Mouse (Mus musculus): ENCODE data around the gene Vps37b.

The Vps37b gene

DNA sequence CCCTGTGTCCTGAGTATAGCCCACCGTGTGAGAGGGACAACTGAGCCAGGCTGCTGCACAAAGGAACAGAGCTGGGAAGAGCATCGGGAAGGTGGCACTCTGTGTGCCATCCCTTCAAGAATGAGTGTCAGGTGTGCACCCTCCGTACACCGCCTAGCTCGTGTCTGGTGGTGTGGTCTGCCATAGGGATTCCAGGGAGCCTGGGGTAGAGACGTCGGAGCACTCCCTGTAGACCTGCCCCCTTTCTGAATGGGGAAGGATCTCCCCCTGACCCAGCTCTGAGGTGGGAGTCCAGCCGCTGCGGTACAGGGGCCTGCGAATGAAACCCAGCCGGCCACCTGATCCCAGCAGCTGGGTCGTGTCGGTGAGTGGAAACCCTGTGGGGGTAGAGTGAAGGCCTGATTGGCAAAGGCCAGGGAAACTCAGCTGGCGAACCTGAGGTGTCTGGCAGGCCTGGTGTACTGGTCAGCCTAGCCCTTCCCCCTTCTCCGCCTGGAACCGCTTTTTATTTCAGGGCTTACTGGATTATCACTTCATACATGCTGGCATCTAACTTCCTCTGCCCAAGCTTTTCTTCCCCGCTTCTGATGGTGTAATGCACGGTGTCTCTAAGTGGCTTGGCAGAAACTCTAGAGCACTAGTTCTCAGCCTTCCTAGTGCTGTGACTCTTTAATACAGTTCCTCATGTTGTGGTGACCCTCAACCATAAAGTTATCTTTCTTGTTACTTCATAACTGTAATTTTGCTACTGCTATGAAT, 52.7 kb downstream of the Vps37b start:
- DNase-seq (ENCODE audit: low read depth, low spot score), result no peak

DNA sequence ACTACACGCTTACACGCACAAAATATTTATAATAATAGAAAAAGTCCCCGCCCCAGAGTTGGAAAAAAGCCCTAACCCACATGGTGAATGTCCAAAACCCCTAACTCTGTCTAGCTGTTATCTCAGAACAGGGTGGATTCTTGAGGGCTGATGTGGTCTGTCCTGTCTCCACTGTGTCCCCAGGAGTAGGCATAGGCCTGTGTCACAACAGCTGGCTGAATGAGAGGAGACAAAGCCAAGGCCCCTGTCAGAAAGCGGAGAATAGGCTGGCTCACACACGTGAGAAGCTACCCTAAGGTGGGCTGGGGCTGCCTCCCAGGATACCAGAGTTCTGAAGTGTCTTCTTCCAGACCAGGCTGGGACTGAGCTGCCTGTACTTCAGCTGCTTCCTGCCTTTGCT, 53.9 kb downstream of the Vps37b start:
- no peak for DNase-seq (ENCODE audit: low read depth, low spot score)

DNA sequence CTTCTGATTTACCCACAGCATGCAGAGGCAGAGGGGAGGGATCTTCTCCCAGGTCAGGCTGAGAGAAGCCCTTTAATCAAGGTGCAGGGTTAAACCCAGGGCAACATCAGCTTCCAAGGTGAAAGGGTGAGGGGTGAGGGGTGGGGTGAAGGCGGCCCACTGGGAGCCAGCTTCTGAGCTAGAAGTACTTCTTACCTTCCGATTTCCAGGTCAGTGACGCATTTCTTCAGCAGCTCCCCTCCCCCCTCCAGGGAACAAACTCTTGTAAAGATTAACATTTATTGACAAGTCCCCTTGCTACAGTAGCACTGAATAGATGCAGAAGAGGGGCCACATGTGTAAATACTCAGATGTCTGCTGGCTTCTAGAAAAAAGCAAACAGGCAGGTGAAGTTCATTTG, 54.8 kb downstream of the Vps37b start:
- no peak for DNase-seq (ENCODE audit: low read depth, low spot score)

DNA sequence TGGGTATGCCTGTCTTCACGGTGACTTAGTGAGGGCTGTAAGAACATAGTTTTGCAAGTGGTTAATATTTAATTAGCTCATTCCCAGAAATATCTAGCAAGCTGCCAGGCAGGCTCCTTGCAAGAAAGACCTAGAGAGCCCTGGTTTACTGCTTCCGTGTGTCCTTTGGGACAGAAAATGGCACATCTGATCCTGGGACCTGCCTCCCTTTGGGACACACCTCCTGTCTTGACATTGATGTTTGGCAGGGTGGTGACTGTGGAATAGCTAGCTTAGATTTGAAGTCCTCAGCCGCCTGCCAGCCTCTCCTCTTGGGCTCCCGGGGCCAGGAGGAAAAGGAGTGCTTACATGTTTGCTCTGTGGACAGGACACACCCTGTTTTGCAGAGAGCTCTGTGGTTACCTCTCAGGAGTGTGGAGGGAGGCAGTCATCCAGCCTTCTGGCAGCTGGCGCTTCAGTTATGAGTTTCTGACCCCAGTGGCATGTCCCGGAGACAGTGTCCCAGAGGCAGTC, 56.3 kb downstream of the Vps37b start:
- no peak for DNase-seq (ENCODE audit: low read depth, low spot score)

DNA sequence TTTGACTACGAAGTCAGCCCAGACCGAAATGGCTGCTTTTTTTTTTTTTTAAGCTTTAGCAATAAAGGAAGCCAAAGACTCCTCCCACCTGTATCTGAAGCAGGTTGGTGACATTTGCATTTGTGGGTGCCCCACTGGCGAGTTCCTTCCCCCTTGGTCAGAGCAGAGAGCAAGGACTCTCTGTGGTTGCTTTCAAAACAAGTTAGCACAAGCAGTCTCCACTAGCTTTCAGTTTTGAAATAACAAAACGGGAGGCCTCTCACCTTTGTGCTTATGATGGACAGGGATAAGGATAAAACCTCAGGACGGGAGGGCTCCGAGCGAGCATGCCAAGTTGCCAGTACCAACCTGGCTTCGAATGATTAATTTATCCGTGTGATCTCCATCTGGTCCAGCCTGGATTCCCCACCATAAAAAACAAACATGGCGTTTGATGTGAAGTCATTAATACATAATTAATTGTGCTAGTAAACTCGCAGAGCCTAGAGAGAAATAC, 57.4 kb downstream of the Vps37b start:
- DNase-seq (ENCODE audit: low read depth, low spot score), result peak; percentile 91

DNA sequence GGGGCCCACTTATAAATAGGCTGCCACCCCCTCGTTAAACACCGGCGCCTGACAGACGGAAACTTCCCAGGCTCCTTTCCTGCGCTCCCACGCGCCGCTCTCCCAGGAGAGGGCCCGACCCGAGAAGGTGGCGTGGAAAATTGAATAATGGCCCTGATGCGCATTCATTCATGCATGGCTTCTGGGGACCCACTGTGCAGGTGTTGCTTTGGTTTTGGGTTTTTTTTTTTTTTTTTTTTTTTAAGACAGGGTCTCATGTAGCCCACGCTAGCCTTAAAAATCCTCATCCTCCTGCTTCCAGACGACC, 57.9 kb downstream of the Vps37b start:
- DNase-seq (ENCODE audit: low read depth, low spot score), result peak; percentile 71

DNA sequence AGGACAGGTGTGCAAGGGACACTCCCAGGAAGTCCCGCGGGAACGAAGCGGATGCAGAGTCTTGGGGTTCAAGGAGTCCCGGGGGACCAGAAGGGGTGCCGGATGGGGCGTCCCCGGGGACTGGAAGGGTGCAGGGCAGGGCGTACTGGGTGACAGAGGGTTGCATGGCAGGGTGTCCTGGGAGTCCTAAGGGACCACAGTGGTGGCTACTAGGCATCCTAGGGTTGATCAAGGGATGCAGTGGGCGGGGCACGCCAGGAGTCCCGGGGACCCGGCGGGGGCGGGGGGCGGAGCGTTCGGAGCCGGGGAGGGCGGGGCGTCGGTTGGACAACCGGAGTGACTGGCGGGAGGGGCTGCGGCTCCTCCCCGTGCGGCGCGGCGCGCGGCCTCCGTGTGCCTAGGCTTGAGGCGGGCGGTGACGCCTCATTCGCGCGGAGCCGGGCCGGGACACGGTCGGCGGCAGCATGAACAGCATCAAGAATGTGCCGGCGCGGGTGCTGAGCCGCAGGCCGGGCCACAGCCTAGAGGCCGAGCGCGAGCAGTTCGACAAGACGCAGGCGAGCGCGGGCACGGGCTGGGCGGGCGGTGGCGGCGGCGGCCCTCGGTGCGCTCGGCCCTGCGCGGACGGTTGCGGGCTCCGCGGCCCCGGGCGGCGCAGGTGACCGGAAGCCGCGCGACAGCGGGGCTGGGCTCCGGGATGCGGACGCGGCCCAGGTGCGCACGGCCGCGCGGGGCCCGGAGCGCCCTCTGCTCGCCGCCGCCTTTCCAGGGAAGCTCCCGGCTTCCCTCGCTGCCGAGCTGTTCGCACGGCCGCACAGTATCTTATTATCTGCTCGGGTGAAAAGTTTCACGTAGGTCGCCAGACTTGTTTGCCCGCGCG, 58.5 kb downstream of the Vps37b start, which contains the start of gene Hip1r:
TSS of gene Hip1r (plus strand) at position 330 of the 880 bp plus-strand sequence.
- peak; percentile 90 for DNase-seq (ENCODE audit: low read depth, low spot score)

DNA sequence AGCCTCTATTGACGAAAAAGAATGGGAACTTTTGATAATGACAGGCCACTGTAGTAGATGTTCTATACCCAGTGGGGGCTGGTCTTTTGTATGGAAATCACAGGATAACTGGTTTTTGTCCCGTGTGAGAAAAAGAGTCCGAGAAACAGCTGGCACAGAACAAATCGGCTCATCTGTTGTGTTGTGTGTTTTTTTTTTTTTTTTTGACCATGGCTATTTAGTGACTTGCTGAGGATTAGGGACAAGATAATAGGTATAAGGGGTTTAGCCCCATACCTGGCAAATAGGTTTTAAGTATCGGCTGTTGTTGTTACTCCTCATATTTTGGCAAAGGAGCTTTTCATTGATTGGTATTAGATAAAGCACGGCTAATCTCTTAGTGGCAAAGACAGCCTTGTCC, 59.6 kb downstream of the Vps37b start:
- no peak for DNase-seq (ENCODE audit: low read depth, low spot score)

DNA sequence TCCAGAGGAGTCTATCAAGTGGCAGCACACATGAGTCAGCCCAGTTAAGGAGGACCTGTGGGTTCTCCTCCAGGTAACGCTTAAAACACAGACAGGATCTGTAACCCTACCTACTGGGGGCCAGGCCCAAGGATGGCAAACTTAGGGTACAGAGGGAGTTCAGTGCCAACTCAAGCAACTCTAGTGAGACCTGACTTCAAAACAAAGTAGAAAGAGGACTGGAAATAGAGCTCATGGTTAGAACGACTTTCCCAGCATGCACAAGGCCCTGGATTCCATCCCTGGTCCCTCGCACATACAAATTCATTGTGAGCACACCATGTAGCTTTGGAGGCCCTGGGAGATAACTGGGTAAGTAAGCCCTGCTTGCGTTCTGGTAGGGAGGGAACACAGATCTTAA, 61.5 kb downstream of the Vps37b start:
- no peak for DNase-seq (ENCODE audit: low read depth, low spot score)

DNA sequence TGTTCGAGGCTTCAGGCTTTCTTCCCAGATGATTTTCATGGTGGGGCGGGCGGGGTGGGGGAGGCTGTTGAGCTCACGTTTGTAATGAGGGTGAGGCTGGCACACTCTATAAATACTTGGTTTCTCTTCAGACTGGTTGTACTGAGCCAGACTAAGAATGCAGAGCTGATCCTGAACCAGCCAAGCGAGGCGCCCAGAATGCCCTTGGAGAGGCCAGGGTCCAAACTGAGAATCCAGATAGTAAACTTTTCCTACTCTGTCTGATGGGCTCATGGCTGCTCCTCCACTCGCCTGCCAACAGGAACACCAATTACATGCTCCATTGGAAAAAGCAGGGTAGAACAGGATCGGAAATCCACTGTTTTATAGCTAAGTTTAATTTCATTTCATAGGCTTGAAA, 62.9 kb downstream of the Vps37b start:
- no peak for DNase-seq (ENCODE audit: low read depth, low spot score)

DNA sequence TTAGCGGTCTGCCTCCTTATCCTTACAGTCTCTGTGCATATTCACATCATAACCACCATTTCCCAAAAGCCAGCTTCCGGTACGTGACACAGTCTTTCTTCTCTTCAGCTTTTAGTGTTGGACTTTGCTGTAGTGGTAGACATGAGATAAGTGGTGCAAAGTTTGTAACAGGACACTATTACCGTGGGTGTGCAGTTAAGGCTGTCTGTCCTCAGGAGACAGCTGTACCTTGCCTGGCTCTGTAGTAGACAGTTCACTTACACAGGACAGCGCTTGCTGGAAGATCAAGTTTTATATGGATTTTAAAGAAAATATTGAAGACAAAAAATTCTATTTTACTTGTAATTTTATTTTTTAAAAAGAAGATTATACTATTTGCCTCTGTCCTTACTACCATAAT, 63.6 kb downstream of the Vps37b start:
- DNase-seq (ENCODE audit: low read depth, low spot score), result no peak

DNA sequence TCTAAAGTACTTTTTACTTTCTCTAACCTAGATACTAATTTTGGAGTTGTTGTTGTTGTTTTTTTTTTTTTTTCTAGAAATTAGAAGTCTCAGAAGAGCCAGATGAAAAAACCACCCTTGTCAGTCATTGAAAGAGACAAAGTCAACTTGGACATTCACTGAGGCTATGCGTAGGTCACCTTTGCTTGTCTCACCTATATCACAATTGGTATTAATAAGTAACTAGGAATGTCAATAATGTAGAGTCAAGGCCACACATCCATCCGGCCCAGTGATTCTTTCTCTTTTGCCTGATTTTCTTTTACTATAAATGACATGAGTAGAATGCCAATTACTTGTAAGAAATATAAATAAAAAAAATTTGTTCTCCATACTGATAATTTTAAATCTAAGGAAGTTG, 65.3 kb downstream of the Vps37b start:
- no peak for DNase-seq (ENCODE audit: low read depth, low spot score)

DNA sequence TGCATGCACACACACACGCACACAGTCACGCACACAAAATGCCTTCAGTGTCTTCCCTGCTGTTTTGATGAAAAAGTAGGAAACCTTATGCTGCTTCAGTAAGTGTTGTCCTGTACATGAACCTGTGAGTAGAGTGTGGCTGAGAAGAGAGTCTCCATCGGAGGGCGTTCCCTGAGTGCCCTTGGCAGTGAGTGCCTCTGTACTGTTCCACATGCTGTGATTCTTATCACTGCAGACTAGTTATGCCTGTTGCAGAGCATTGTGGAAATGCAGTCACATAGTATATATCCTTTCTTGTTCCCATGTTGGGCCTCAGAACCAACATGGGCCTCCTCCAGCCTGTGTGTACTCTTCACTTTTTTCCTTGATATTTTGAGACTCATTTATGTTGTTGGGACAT, 67.9 kb downstream of the Vps37b start:
- no peak for DNase-seq (ENCODE audit: low read depth, low spot score)

DNA sequence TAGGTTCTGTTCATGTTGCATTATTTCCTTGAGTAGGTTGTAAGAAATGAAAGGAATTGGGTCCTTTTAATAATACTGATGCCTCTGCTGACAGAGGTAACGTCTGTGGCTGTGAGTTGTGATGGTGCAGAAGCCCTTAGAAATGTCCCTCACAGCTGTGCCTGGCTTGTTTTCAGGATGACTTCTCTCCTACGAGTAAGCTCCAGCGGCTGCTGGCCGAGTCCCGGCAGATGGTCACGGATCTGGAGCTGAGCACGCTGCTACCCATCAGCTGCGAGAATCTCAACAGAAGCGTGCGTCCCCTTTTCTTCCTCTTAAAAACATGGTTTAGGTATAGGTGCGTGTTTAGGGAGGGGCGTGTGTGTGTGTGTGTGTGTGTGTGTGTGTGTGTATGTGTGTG, 71.0 kb downstream of the Vps37b start:
- DNase-seq (ENCODE audit: low read depth, low spot score), result no peak

DNA sequence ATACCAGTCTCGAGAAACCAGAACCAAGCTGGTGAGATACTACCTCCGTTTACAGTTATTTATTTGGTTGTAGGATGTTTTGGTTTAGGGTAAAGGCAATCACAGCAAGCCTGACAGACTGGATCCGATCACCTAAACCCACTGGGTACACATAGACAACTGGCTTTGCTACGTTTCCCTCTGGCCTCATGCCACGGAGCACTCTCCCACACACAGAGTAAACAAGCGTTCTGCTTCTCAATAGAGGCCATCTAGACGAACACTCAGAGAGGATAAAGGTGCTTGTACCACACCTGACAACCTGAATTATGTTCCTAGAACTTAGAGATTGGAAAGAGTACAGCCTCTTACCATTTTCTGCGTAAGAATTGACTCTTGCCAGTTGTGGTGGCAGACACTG, 71.9 kb downstream of the Vps37b start:
- no peak for DNase-seq (ENCODE audit: low read depth, low spot score)

DNA sequence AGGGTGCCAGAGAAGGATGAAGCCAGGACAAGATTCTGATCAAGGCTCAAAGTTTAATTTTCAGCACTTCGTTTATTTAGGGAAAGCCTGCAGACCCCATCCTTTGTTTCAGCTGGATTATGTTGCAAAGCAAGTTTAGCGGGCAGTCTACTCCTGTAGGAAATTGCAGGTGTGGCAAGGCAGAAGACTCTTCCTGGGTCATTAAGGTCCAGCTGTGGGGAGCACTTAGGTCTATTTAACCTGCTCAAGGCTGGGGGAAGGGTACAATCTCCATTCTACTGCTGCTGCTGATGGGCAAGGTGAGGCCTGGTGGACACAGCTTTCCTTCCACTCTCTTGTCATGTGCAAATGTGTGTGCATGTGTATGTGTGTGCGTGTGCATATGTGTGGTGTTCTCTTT, 73.1 kb downstream of the Vps37b start:
- no peak for DNase-seq (ENCODE audit: low read depth, low spot score)

DNA sequence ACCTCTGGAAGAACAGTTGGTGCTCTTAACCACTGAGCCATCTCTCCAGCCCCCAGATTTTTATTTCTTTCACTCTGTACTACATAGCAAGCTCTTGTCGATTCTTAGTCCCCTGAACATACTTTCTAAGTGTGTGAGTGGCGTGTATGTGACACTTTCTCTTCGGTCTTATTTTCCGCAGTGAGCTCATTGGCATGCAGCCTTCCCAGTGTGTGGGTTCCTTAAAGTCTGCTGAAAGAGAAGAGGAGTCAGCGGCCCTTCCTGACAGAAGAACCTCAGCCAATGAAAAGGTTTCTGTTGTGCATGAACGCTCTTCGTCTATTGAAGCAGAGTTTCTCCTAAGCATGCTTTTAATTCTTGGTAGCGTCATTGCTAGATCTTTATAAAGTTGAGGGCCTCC, 74.9 kb downstream of the Vps37b start:
- DNase-seq (ENCODE audit: low read depth, low spot score), result no peak
